Mouse (Mus musculus) B cell, adult 2 months (primary cell): ENCODE measurements around the gene Lpp.

ENCODE experiments used
- DNase-seq, 2 experiments: peaks; one replicate each; pipeline ENCODE4 v3.0.0; 2022

The Lpp gene

GRCm38 (mm10) chr16:24635381-24635919 lies 242.1 kb downstream of the Lpp start:
- no peak for DNase-seq

DNA sequence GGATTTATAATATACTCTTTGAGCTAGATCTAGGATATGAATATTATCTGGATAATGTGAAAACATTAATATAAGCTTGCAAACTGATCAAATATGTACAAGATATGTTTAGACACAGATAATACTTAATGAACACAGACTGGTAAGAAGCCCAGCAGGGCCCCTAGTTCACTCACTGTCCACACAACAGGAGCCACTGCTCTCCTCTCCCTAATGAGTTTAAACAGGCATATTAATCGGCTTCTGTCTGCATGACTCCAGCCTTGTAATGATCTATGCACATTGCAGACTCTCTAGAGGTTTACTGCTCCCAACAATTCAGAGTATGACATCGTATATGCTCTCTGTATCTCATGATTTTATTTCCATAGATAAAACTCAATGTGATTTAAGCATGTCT lies 243.6 kb downstream of the Lpp start:
- DNase-seq: no peak

- DNase-seq: peak; percentile 39 to 40
Observed at GRCm38 (mm10) chr16:24641003-24641797, 247.9 kb downstream of the Lpp start.

DNA sequence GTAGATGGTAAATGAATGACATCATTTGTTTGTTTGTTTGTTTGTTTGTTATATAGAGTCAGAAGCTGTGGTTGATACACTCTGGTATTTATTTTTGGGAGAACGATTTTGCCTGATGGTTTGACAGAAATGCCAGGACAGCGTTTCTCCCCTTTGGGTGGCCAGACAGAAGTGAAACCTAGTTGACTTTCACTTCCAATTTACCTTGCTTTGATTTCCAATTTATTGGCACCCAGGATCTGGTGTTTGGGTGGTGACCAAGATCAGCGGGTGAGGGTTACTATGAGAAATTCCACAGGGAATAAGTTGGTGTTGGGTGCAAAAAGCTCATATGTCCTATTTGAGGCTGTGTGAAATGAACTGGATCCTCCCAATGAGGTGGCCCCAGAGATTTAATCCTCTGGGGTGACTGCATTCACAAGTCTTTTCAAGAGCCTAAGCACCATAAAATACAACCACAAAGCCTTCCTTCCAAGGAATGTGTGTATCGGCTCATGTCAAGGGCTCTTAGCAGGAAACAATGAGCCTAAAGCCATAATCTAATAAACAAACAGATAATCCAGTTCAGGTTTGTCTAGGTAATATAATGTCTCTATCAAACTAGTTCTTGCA lies 249.8 kb downstream of the Lpp start:
- DNase-seq: peak; percentile 31 to 36

- DNase-seq: no peak
Observed at GRCm38 (mm10) chr16:24644154-24644553, 250.8 kb downstream of the Lpp start.

- no peak for DNase-seq
Observed at GRCm38 (mm10) chr16:24644760-24645406, 251.6 kb downstream of the Lpp start.

GRCm38 (mm10) chr16:24645906-24646603 lies 252.7 kb downstream of the Lpp start:
- no peak for DNase-seq

GRCm38 (mm10) chr16:24651655-24652654 lies 258.6 kb downstream of the Lpp start:
- DNase-seq: no peak

- no peak for DNase-seq
Observed at GRCm38 (mm10) chr16:24653041-24653440, 259.7 kb downstream of the Lpp start.

GRCm38 (mm10) chr16:24655116-24655515 lies 261.8 kb downstream of the Lpp start:
- no peak for DNase-seq

DNA sequence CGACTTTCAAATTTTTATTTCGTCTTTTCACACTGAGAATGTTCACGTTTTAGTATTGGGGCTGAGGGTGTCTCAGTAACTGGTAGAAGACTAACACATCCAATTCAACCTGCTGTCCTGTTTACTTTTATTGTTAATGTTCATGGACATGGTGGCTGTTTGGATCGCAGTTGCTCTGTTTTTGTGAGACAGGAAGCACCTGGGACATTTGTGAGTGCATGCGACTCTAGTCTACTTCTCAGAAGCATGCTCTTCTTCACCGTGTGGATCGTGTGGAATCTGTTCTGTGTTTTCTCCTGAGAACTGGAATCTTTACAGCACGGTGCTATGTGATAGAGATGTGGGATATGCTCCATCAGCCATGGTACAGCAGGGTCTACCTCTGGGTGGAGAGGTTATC lies 262.7 kb downstream of the Lpp start:
- no peak for DNase-seq

- DNase-seq: no peak
Observed at GRCm38 (mm10) chr16:24656752-24657151, 263.4 kb downstream of the Lpp start.

- DNase-seq: peak; percentile 35 to 47
Observed at GRCm38 (mm10) chr16:24659049-24659448, 265.7 kb downstream of the Lpp start.

DNA sequence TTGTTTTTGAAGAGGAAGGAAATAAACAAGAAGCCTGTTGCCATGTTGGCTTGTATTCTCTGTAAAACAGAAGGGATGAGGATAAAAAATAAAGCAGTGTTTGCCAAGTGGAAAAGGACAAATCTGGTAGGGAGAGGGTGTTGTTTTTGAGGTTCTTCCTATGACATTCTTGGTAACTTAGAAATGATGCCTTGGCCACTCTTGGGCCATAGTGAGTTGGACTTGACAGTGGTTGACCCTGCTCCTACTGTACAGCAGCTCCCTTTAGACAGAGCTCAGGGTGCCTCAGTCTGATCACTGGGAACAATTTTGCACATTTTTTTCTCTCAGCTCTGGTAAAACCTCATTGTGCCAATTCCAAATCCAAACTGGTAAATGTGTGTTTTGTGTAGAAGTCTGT lies 270.8 kb downstream of the Lpp start:
- no peak for DNase-seq

DNA sequence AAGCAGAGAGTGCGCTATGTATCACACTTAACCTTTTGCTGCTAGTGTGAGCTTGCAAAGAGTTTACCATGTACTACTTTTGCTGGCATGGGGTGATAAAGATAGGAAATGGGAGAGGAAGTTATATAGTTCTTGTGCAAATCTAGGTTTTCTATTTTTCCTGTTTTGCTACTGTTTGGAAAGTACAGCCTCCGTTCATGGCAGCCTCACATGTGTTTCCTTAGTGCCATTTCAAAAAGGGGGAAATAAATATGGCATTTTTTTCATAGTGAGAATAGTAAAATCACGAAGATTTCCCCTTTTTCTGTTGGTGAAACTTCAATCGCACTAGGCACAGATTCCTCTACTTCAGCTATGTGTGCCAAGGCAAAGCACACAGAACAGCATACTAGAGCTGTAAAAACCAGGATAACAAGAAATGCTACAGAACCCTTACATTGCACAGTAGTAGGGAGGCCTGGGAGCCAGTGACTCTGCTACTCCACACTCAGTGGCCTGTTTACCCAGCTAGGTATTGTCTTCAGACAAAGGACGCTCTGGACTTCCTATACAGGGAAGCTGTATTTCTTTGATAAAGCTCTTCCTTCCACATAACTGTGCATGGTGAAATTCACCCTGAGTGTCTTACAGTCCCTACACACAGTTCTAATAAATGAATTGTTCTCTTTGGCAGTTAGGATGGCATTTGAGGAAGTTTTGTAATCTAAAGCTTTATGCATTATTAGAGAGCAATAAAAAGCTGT lies 276.6 kb downstream of the Lpp start:
- no peak for DNase-seq

GRCm38 (mm10) chr16:24678942-24679341 lies 285.6 kb downstream of the Lpp start:
- no peak for DNase-seq

GRCm38 (mm10) chr16:24695062-24695461 lies 301.8 kb downstream of the Lpp start:
- no peak for DNase-seq

GRCm38 (mm10) chr16:24704215-24704614 lies 310.9 kb downstream of the Lpp start:
- DNase-seq: no peak

- DNase-seq: no peak
Observed at GRCm38 (mm10) chr16:24723641-24724040, 330.3 kb downstream of the Lpp start.

- no peak for DNase-seq
Observed at GRCm38 (mm10) chr16:24732751-24733150, 339.4 kb downstream of the Lpp start.

GRCm38 (mm10) chr16:24733321-24733720 lies 340.0 kb downstream of the Lpp start:
- no peak for DNase-seq
